Mouse (Mus musculus) bone marrow, adult 2 months (tissue): Measurements from ENCODE around the gene Dolpp1. TPM values are rescaled to one million over a fixed set of nuclear protein-coding genes. Genes with fewer than 3 reads are reported as not detected.
A peak's percentile ranks its signal among the peaks of the same experiment; 100 is the strongest.

Experiments
- H3K27ac ChIP-seq: fragments of 200-500 bp; 2 replicates; pipeline ENCODE4 v1.5.1; 2012; ENCODE audit warnings: low read depth, mild to moderate bottlenecking, control low read depth, inconsistent platforms, low read length; ENCODE audit not compliant: control insufficient read depth, poor library complexity, insufficient read depth
- H3K4me1 ChIP-seq: fragments of 200-500 bp; 2 replicates; pipeline ENCODE4 v1.6.1; 2011; ENCODE audit warnings: low read length; ENCODE audit not compliant: control insufficient read depth, insufficient read depth
- H3K4me3 ChIP-seq: fragments of 200-500 bp; replicated peaks from 2 replicates; pipeline ENCODE3; 2011; ENCODE audit warnings: mild to moderate bottlenecking, low read depth, low read length, control low read depth; ENCODE audit not compliant: control insufficient read depth
- CTCF ChIP-seq: fragments of 200-500 bp; IDR thresholded peaks from 2 replicates; pipeline ENCODE4 v1.5.1; 2011; ENCODE audit warnings: low read length, control low read depth; ENCODE audit not compliant: control insufficient read depth, insufficient read depth
- POLR2A ChIP-seq: fragments of 200-500 bp; IDR thresholded peaks from 2 replicates; pipeline ENCODE4 v1.6.1; 2011; ENCODE audit warnings: low read depth, mild to moderate bottlenecking, control low read depth, low read length, borderline replicate concordance; ENCODE audit not compliant: control insufficient read depth
- WGBS: fragments of 180-500 bp; shearing (Covaris S2); methylation state at CpG from one replicate; pipeline ENCODE4 v1.1.7; 2018; 5-methylcytosine and 5-hydroxymethylcytosine counted together
- polyA plus RNA-seq: library from polyadenylated mRNA; stranded (reverse); fragments of >200 nt; gene quantifications from 2 replicates; pipeline ENCODE4 v1.2.4, GENCODE M21; 2011; ENCODE audit warnings: low replicate concordance; ENCODE audit not compliant: missing spikeins, insufficient read depth, insufficient read length

Gene Dolpp1
- polyA plus RNA-seq, 1 experiment = 40.3 TPM

DNA sequence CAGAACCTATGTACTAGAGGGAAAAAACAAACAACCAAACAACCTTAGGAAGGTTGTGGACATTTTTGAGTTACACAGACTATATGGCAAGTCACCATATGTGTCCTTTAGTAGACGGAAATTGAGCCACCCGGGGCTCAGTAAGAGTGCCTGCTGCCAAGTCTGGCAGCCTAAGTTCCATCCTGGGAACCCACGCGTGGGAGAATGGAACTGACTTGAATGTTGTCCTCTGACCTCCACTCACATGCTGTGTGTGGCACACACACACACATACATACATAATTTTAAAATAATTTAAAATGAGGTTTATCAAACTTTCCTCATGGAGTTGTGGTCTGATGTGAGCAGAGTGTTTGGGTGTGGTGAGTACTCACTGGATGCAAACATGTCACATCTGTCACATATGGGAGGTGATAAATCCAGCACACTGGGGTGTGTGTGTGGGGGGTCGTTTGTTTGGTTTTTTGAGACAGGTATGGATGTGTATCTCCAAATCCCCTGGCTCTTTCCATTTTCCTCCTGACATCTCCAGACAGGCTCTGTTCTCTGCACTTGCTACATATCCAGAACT, 25.6 kb downstream of the Dolpp1 start:
- peak overlapping the region; percentile 58 for H3K4me3 ChIP-seq
- no peaks in the 10 kb centered on the region; the same call in 1 of the 2 replicates for H3K4me1 ChIP-seq
- WGBS = 47% methylated on average over 5 of the region's 5 CpGs

DNA sequence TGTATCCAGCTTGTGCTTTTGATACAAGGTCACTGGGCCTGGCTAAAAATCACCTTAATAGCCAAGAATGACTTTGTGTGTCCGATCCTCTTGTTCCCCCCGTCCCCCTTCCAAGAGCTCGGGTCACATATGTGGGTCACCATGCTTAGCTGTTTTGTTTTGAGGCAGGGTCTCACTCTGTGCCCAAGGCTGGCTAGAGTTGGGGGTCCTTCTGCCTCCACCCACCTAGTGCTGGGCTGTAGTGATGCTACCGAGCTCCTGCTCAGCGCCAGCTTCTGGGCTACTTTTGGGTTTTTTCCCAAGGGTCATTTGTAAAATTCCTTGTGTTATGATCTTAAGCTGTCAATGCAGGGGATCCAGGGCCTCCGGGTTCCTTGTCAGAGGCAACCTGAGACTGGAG, 26.2 kb downstream of the Dolpp1 start:
- Histone ChIP-seq H3K4me1 (no peaks in the 10 kb centered on the region; the same call in 1 of the 2 replicates), H3K4me3 (peak overlapping the region; percentile 50), H3K27ac (peak overlapping the region; percentile 79)
- WGBS = 81% methylated on average over 6 of the region's 6 CpGs
- TF ChIP-seq CTCF (no peak), POLR2A (no peak)

More for the DNA sequence above, 25.6 kb downstream of the Dolpp1 start:
- TF ChIP-seq POLR2A = no peak
- TF ChIP-seq CTCF = no peak
- H3K27ac ChIP-seq = peak overlapping the region; percentile 94

DNA sequence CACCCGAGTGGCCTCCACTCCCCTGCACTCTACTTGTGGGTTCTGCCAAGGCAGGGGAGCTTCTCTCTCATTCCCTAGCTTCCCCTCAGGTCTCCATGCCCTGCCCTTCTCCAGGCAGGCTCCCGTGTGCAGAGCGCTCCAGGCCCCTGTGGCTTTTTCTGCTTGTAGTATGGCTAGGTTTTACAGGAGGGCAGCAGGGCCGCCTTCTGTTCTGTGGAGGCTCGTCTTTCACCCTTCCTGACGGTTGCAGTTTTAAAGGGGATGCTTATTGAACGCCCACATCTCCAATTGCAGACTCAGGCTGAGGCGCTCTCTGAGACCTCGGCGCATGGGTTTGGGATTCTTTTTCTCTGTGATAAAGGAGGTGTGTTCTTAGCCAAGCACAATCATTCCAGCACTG, 27.1 kb downstream of the Dolpp1 start:
- 59% methylated on average over 10 of the region's 10 CpGs for WGBS

DNA sequence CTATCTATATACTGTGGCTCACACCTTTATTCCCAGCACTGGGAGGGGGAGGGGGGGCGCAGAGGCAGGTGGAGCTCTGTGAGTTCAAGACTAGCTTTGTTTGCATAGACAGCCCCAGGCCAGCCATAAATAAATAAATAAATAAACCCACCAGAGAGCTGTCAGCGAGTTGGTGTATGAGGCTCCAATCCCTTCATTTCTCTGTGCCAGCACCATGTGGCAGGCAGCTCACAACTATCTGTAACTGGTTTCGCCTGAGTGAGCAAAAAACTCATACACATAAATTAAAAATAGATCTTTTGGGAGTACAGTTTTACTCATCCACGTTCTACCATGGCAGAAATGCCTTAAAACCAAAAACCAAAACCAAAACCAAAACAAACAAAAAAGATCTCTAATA, 29.4 kb downstream of the Dolpp1 start:
- Histone ChIP-seq H3K27ac (no peak overlapping the region), H3K4me3 (no peak overlapping the region), H3K4me1 (no peaks in the 10 kb centered on the region; the same call in 1 of the 2 replicates)
- WGBS = 79% methylated on average over 4 of the region's 4 CpGs
- TF ChIP-seq CTCF (no peak), POLR2A (no peak)

More for the DNA sequence above, 27.1 kb downstream of the Dolpp1 start:
- Histone ChIP-seq H3K27ac (peak overlapping the region; percentile 28; the same call in 1 of the 2 replicates), H3K4me1 (no peaks in the 10 kb centered on the region; the same call in 1 of the 2 replicates), H3K4me3 (peak overlapping the region; percentile 27)
- no peak for TF ChIP-seq POLR2A
- TF ChIP-seq CTCF = no peak

DNA sequence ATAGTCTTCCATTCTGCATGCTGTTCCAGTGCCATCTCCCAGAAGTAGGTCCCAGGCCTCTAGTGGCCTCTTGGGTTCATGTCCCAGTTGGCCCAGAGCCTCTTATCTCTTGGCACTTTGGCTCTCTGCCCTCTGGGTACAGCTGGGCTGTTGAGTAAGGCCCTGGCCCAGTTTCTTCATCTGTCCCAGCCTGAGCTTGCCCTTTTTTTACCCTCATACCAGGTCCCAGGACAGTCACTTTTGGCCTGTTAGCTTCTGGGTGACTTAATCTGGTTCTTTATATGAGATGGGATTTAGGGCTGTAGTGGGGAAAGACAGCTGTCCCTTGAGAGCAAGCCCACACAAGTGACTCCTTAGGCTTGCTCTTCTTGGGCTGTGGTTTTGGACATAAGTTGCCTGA, 37.1 kb downstream of the Dolpp1 start:
- TF ChIP-seq CTCF (no peak), POLR2A (no peak)

DNA sequence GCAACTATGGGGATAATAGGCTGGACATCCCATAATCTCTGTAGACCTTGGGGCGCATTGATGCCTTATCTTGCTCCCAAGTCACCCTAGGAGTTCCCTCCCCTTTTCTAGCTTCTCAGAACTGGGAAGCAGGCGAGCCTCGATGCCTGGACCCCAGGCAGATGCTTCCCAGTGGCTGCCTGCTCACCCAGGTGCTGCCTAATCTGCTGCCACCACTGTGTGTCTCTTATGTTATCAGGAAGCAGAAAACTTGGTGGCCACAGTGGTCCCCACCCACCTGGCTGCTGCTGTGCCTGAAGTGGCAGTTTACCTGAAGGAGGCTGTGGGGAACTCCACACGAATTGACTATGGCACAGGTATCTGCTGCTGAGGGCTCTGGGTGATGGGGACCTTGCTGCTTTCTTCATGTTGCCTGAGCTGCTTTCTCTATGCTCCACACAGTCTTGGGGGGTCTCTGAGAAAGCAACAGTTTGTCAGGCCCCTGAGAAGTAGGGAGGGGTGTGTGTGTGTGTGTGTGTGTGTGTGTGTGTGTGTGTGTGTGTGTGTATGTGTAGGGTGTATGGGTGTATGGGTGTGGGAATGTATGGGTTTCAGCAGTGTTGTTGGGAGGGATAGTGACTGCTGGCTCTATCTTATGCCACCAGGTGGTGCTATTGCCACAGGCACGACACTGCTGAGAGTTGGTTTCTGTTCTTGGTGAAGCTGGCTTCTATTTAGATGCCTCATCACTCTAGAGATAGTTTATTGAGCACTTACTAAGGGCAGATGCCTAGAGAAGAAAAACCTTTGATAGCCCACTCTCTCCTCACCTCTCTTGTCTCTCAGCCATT, 43.5 kb downstream of the Dolpp1 start:
- Histone ChIP-seq H3K4me3 (no peak overlapping the region), H3K4me1 (no peaks in the 10 kb centered on the region), H3K27ac (no peak overlapping the region)
- 31% methylated on average over 5 of the region's 5 CpGs for WGBS
- TF ChIP-seq CTCF (peak; percentile 99), POLR2A (no peak)

More for the DNA sequence above, 37.1 kb downstream of the Dolpp1 start:
- no peak overlapping the region for H3K4me3 ChIP-seq
- H3K4me1 ChIP-seq = no peaks in the 10 kb centered on the region
- H3K27ac ChIP-seq = no peak overlapping the region

DNA sequence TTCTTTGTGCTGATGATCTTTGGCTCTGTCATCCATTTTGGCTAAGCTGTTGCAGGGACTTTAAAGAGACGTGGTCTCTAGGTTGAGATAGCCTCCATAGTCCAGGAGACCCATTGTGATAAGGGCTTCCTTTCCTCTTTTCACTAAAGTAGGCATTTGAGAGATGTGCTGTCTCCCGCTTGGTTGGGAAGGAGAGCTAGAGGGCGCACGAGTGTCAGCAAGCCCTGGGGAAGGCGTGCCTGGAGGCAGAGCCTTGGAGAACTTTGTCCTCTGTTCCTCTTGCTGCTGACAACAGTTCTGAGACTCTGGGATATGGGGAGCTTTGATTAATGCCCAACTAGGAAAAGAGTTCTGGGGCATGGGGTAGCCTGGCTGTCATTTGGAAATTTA, 44.1 kb downstream of the Dolpp1 start:
- WGBS = 84% methylated on average over 5 of the region's 5 CpGs
- Histone ChIP-seq H3K27ac (no peak overlapping the region), H3K4me3 (no peak overlapping the region), H3K4me1 (peaks cover under 1% of the 10 kb centered on the region)
- TF ChIP-seq POLR2A (no peak), CTCF (peak; percentile 31; the same call in 1 of the 2 replicates)

DNA sequence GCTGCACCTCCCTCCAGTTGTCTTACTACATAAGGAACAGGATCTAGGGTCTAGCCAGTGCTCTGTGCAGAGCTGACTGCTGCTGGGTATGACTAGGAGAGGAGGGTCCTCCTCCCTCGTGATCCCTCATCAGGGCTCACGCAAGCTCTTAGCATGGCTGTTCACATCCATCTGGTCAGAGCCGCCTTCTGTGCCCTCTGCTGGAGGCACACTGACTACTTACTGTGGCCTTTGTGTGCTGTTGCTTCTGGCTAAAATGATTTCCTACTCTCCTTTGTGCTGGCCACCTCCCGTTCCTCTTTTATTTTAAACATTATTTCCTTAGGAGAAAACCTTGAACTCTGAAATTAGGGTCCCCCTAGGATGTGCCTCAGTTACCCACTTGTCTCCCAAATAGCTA, 44.8 kb downstream of the Dolpp1 start:
- TF ChIP-seq CTCF = no peak
- TF ChIP-seq POLR2A = no peak
- Histone ChIP-seq H3K4me3 (no peak overlapping the region), H3K4me1 (peaks cover 2% of the 10 kb centered on the region), H3K27ac (no peak overlapping the region)
- WGBS = 90% methylated on average over 4 of the region's 4 CpGs
